Mouse (Mus musculus): Measurements from ENCODE around the gene Por. TPM values are rescaled to one million over a fixed set of nuclear protein-coding genes. Genes with fewer than 3 reads are reported as not detected.
A peak's percentile ranks its signal among the peaks of the same experiment; 100 is the strongest.

Por gene
- polyA plus RNA-seq, 1 experiment from 2014 or later: 2,039 TPM

GRCm38 (mm10) chr5:135672509-135672908 is 2.7 kb downstream of the Por start:
- no peaks in the 10 kb centered on the region for H3K79me2 ChIP-seq (ENCODE audit: inconsistent target)
- no peaks in the 10 kb centered on the region for H3K36me3 ChIP-seq (ENCODE audit: inconsistent target)
- 83% methylated on average over 4 of the region's 4 CpGs for WGBS (ENCODE audit: missing documents)
- H3K27ac ChIP-seq: no peak overlapping the region
- no peak overlapping the region for H3K4me3 ChIP-seq (ENCODE audit: inconsistent target)

- WGBS (ENCODE audit: missing documents): 91% methylated on average over 5 of the region's 5 CpGs
- Histone ChIP-seq H3K27ac (no peak overlapping the region), H3K36me3 (ENCODE audit: inconsistent target) (no peaks in the 10 kb centered on the region), H3K79me2 (ENCODE audit: inconsistent target) (no peaks in the 10 kb centered on the region), H3K4me3 (ENCODE audit: inconsistent target) (no peak overlapping the region)
Measured at GRCm38 (mm10) chr5:135672980-135673379, 3.1 kb downstream of the Por start.

DNA sequence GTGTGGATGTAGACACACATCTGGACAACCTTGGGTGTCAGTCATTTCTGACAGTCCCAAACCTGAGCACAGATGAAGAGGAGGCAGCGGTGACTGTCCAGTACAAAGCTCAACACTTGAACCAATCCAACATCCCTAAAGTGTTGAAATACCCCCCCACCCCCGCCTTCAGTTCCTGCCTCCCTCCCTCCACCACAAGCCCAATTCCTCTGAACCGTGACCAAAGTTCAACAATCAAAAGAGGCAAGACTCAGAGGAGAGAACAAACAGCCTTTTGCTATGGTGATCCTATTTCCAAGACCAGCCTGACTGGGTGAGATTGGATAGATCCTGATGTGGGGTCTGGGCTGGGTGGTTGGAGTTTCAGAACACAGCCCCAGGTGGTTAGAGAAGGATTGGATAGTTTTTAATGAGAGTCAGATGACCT is 4.5 kb downstream of the Por start:
- Histone ChIP-seq H3K4me3 (ENCODE audit: inconsistent target) (no peak overlapping the region), H3K79me2 (ENCODE audit: inconsistent target) (no peaks in the 10 kb centered on the region), H3K36me3 (ENCODE audit: inconsistent target) (no peaks in the 10 kb centered on the region), H3K27ac (no peak overlapping the region)
- WGBS (ENCODE audit: missing documents): 24% methylated on average over 3 of the region's 3 CpGs

DNA sequence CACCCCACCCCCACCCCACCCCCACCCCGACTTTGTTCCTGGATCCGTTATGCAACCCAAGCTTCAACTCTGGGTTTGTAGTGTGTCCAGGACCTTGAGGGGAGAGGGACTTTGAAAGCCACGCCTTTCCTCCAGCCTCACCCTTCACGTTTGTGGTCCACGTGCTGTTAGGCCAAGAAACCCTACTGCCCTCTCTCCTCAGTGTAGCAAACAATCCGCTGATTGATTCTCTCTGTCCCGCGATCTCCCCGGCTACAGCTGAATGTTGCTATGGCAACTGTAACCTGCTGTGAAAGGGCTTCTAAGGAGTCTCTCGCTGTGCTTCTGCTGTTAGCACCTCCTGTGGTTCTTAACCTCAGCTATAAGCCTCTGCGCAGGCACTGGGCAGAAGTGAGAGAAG is 5.0 kb downstream of the Por start:
- WGBS (ENCODE audit: missing documents): 25% methylated on average over 9 of the region's 11 CpGs
- H3K27ac ChIP-seq: no peak overlapping the region

DNA sequence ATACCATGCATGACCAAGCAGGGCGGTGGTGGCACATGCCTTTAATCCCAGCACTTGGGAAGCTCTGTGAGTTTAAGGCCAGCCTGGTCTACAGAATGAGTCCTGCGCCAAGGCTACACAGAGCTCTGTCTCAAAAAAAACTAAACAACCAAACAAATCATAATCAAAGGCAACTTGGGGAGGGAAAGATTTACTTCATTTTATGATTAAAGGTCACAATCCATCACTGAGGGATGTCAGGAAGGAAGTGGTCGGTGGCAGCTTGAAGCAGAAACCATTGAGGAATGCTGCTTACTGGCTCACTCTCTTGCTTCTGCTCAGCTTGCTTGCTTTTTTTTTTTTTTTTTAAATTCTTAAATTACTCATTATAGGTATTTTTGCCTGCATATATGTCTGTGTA is 6.9 kb downstream of the Por start:
- Histone ChIP-seq H3K27ac (no peak overlapping the region), H3K4me3 (ENCODE audit: inconsistent target) (no peak overlapping the region), H3K79me2 (ENCODE audit: inconsistent target) (no peaks in the 10 kb centered on the region), H3K36me3 (ENCODE audit: inconsistent target) (no peaks in the 10 kb centered on the region)
- WGBS (ENCODE audit: missing documents): 65% methylated on average over 3 of the region's 3 CpGs

More for the DNA sequence above, 5.0 kb downstream of the Por start:
- no peaks in the 10 kb centered on the region for H3K79me2 ChIP-seq (ENCODE audit: inconsistent target)
- H3K36me3 ChIP-seq (ENCODE audit: inconsistent target): no peaks in the 10 kb centered on the region
- no peak overlapping the region for H3K4me3 ChIP-seq (ENCODE audit: inconsistent target)

DNA sequence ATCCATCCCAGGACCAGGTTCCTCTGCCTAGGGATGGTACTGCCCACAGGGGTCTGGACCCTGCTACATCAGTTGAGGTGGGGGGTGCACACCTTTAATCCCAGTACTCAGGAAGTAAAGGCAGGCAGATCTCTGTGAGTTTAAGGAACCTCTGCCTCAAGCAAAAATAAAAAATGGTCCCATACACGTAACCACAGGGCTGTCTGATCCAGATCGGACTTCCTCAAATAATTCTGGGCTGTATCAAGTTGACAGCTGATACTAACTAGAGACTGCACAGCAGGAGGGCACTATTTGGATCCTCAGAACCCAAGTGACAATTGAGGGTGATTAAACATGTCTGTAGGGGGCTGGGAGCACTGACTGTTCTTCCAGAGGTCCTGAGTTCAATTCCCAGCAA is 7.4 kb downstream of the Por start:
- no peak overlapping the region for H3K4me3 ChIP-seq (ENCODE audit: inconsistent target)
- no peaks in the 10 kb centered on the region for H3K36me3 ChIP-seq (ENCODE audit: inconsistent target)
- no peak overlapping the region for H3K27ac ChIP-seq
- WGBS (ENCODE audit: missing documents): 14% methylated on average over 2 of the region's 2 CpGs
- H3K79me2 ChIP-seq (ENCODE audit: inconsistent target): no peaks in the 10 kb centered on the region

DNA sequence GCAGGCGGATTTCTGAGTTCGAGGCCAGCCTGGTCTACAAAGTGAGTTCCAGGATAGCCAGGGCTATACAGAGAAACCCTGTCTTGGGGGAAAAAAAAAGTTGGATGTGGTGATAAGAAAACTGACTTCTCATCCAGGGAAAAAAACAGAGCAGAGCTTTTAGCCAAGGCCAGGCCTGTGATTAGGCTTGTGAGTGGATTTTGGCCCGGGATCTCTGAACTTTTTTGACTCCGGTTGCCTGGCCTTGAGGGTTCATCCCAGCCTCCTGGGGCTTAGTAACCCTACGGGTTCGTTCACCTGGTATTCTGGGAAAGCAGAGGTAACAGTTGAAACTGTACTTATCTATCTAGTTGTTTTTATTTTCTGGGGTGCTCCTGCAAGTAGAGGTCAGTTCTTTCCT is 8.6 kb downstream of the Por start:
- WGBS (ENCODE audit: missing documents): 98% methylated on average over 5 of the region's 6 CpGs
- no peaks in the 10 kb centered on the region for H3K36me3 ChIP-seq (ENCODE audit: inconsistent target)

GRCm38 (mm10) chr5:135680967-135681545 is 11.2 kb downstream of the Por start:
- Histone ChIP-seq H3K79me2 (ENCODE audit: inconsistent target) (no peaks in the 10 kb centered on the region), H3K36me3 (ENCODE audit: inconsistent target) (no peaks in the 10 kb centered on the region), H3K4me3 (ENCODE audit: inconsistent target) (no peak overlapping the region), H3K27ac (no peak overlapping the region)
- WGBS (ENCODE audit: missing documents): 94% methylated on average over 6 of the region's 6 CpGs

More for the DNA sequence above, 8.6 kb downstream of the Por start:
- Histone ChIP-seq H3K79me2 (ENCODE audit: inconsistent target) (no peaks in the 10 kb centered on the region), H3K4me3 (ENCODE audit: inconsistent target) (no peak overlapping the region), H3K27ac (no peak overlapping the region)

- H3K79me2 ChIP-seq (ENCODE audit: inconsistent target): no peaks in the 10 kb centered on the region
- H3K27ac ChIP-seq: no peak overlapping the region
- no peak overlapping the region for H3K4me3 ChIP-seq (ENCODE audit: inconsistent target)
- WGBS (ENCODE audit: missing documents): 100% methylated on average over 3 of the region's 5 CpGs
- H3K36me3 ChIP-seq (ENCODE audit: inconsistent target): no peaks in the 10 kb centered on the region
Measured at GRCm38 (mm10) chr5:135682009-135682408, 12.2 kb downstream of the Por start.

DNA sequence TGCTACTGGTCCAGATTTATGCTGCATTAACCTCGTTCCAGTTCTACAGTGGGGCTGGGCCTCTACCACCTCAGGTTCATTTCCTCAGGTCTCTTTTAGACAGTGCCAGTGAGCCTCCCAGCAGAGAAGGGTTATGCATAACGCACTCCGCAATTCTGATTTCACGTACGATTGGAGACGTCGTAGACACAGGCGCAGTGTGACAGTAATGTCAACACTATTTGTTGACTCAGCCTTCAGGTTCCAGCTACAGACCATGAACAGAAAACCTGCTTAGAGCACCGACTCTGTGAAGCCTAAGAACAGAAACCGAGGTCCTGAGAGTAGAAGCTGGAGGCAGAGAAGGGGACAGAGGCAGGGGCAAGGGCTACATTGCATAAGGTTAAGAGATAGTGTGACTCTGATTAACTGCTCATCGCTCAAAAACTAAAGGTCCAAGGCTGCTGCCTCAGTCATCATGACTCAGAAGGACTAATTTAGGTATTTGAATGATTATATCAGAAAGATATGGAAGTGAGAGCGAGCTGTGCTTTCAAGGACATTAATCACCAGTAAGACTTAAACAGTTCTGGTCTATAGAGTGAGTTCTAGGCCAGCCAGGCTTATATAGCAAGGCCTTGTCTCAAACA is 13.2 kb downstream of the Por start:
- WGBS (ENCODE audit: missing documents): 89% methylated on average over 12 of the region's 12 CpGs
- Histone ChIP-seq H3K27ac (no peak overlapping the region), H3K36me3 (ENCODE audit: inconsistent target) (no peaks in the 10 kb centered on the region), H3K4me3 (ENCODE audit: inconsistent target) (no peak overlapping the region), H3K79me2 (ENCODE audit: inconsistent target) (no peaks in the 10 kb centered on the region)

- Histone ChIP-seq H3K27ac (peak overlapping the region; percentile 89), H3K4me3 (ENCODE audit: inconsistent target) (peak overlapping the region; percentile 100), H3K79me2 (ENCODE audit: inconsistent target) (peaks cover 64% of the 10 kb centered on the region), H3K36me3 (ENCODE audit: inconsistent target) (no peaks in the 10 kb centered on the region; the same call in 1 of the 2 replicates)
- 78% methylated on average over 5 of the region's 5 CpGs for WGBS (ENCODE audit: missing documents)
Measured at GRCm38 (mm10) chr5:135690401-135690800, 20.6 kb downstream of the Por start.

DNA sequence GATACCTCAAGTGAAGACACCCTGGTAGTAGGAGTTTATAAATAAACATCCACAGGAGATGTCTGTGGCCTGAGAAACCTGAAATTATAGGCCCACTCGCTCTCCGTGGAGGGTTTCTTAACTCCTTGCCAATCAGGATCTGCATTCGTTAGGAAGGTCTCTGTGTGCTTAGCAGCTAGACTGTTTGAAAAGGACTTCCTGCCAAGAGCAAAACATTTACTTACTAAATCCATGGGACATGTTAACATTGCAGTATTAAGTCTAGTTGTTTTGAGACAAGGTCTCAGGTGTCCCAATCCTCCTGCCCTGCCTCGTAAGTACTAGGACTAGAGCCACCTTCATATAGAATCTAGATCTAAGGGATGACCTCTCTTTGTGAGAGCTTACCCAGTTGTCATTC is 21.4 kb downstream of the Por start:
- Histone ChIP-seq H3K27ac (no peak overlapping the region), H3K4me3 (ENCODE audit: inconsistent target) (peak overlapping the region; percentile 100; the same call in 1 of the 2 replicates), H3K36me3 (ENCODE audit: inconsistent target) (no peaks in the 10 kb centered on the region; the same call in 1 of the 2 replicates), H3K79me2 (ENCODE audit: inconsistent target) (peaks cover 73% of the 10 kb centered on the region)
- WGBS (ENCODE audit: missing documents): 69% methylated on average over 4 of the region's 4 CpGs

GRCm38 (mm10) chr5:135693281-135693853 is 23.5 kb downstream of the Por start:
- Histone ChIP-seq H3K4me3 (ENCODE audit: inconsistent target) (no peak overlapping the region), H3K27ac (no peak overlapping the region), H3K36me3 (ENCODE audit: inconsistent target) (peaks cover 8% of the 10 kb centered on the region; the same call in 1 of the 2 replicates), H3K79me2 (ENCODE audit: inconsistent target) (peaks cover 94% of the 10 kb centered on the region)
- WGBS (ENCODE audit: missing documents): 98% methylated on average over 5 of the region's 5 CpGs

GRCm38 (mm10) chr5:135695277-135695721 is 25.5 kb downstream of the Por start:
- H3K27ac ChIP-seq: no peak overlapping the region
- H3K4me3 ChIP-seq (ENCODE audit: inconsistent target): no peak overlapping the region
- H3K36me3 ChIP-seq (ENCODE audit: inconsistent target): peaks cover 10% of the 10 kb centered on the region; the same call in 1 of the 2 replicates
- peaks cover 100% of the 10 kb centered on the region for H3K79me2 ChIP-seq (ENCODE audit: inconsistent target)
- WGBS (ENCODE audit: missing documents): 71% methylated on average over 7 of the region's 7 CpGs

- no peak overlapping the region for H3K27ac ChIP-seq
Measured at GRCm38 (mm10) chr5:135697711-135698111, 27.9 kb downstream of the Por start.

More at GRCm38 (mm10) chr5:135697711-135698111, 27.9 kb downstream of the Por start:
- Histone ChIP-seq H3K79me2 (ENCODE audit: inconsistent target) (peaks cover 94% of the 10 kb centered on the region), H3K36me3 (ENCODE audit: inconsistent target) (peaks cover 23% of the 10 kb centered on the region; the same call in 1 of the 2 replicates), H3K4me3 (ENCODE audit: inconsistent target) (no peak overlapping the region)
- WGBS (ENCODE audit: missing documents): 87% methylated on average over 5 of the region's 5 CpGs
